Mouse (Mus musculus) ZHBTc4 (cell line): ENCODE data around the gene Tle2.

Experiments
- DNase-seq: peaks from one replicate; pipeline ENCODE4 v3.0.0-alpha.2; 2011; ENCODE audit warnings: low read depth, low spot score

The Tle2 gene

DNA sequence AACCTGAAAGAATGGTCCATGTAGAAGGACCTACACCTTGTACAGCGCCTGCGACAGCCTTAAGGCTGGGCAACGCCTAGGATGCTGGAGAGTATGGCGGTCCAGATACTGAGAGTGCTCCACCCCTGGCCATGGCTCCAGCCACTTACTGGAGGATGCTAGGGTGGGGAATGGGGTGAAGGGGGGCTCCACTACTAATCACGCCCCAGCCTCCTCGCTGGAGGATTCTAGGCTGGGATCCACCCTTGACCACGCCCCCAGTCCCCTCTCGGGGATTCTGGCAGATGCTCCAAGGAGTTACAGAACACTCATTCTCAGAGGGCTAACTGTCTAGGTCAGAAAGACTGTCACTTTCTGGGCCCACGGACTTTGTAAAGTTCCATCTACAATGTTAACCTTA, 1.4 kb upstream of the Tle2 start:
- no peak for DNase-seq

DNA sequence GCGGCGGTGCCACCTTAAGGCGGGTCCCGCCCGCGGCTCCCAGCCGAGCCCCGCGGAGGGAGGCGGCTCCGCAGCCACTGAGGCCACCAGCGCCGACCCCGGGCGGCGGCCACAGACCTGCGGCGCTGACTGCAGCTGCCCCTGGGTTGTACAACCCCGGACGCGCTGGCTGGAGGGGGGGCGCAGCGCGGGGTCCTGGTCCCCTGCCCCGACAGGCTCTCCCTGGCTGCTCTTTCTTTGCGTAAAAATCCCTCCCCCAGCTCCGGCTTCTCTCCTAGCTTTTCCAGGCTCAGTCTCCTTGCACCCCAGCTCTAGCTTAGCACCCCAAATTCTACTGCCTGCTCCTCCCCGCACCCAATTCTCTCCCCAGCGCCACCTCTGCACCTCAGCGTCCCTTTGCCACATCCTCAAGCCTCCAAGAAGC, 859 bp downstream of the Tle2 start:
- no peak for DNase-seq

DNA sequence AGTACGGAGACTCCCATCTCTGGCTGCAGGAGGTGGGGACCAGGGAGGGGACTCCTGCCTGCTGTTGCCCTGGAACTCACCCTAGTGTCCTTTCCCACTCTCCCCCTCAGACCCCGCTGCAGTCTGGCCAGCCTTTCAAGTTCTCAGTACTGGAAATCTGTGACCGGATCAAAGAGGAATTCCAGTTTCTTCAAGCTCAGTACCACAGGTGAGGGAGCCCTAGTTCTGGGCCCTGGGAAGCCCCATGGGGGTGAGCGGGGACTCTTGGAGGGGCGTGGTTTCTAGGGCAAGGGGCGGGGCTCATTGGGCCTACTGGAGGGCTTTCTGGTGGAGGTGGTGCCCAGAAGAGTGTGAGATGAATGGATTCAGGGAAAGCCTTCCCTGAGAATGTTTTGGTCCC, 1.3 kb downstream of the Tle2 start:
- no peak for DNase-seq

DNA sequence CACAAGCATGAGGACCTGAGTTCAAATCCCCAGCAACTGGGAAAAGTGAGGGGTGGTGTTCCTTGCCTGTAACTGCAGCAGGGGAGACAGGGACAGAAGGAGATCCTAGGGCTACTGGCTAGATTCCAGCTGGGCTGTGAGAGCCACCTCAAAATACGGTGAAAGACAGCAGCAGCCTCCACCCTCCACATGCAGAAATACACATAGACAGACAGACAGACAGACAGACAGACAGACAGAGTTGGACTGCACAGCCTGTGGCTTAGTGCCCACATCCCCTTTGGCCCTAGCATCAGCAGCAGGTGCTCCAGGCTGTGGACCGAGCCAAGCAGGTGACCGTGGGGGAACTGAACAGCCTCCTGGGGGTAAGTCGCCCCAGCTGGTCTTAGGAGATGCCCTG, 5.6 kb downstream of the Tle2 start:
- DNase-seq: no peak

DNA sequence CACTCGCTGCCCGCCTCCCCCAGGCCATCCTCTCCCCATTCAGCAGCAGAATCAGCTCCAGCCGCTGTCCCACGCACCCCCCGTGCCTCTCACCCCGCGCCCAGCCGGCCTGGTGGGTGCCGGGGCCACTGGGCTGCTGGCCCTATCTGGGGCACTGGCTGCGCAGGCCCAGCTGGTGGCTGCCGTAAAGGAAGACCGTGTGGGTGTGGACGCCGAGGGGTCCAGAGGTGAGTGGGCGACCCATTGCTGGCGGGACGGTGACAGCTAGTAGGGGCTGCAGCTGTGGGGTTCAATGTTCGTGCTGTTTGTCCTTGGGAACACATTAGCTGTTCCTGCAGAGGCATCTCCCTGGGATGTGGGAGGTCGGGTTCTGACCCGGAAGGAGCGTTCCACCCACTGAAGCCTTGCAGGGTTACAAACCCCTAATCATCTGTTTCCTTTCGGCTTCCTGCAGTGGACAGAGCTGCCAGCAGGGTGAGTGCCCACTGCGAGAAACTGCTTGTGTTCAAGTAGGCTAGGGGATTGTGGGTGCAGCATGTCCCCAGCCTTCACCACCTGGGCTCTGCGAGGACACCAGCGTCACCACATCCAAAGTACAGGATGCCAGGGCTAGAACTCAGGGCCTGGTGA, 6.2 kb downstream of the Tle2 start:
- DNase-seq: no peak

DNA sequence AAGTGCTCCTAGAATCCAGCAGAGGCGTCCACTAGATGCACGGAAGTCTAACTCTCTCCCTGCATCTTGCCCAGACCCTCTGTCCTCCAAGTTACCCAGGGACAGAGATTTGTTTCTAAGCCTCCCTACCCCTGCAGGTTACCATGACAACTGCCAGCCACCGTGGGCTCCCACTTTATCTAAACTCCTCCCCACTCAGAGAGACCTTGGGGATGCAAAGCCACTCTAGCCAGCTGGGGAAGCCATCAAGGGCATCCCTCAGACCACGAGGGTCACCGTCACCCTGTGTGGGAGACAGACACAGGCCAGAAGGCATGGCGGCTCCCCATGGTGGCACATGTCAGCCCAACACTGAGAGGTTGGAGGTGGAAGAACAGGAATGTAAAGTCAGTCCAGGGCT, 9.0 kb downstream of the Tle2 start:
- DNase-seq: no peak

DNA sequence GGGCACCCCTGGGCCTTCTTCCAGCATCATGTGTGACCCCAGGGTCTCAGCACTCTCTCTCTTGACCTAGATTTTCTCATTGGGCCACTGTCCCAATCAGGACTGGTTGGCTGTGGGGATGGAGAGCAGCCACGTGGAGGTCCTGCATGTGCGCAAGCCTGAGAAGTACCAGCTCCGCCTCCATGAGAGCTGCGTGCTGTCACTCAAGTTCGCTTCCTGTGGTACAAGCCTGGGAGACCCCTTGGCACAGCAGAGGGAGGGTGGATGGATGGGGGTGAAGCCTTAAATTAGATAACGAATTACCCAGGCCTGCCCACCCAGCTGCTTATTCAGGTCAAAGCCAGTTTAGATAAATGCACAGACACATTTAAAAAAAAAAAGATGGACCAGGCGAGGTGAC, 14.4 kb downstream of the Tle2 start:
- DNase-seq: no peak

DNA sequence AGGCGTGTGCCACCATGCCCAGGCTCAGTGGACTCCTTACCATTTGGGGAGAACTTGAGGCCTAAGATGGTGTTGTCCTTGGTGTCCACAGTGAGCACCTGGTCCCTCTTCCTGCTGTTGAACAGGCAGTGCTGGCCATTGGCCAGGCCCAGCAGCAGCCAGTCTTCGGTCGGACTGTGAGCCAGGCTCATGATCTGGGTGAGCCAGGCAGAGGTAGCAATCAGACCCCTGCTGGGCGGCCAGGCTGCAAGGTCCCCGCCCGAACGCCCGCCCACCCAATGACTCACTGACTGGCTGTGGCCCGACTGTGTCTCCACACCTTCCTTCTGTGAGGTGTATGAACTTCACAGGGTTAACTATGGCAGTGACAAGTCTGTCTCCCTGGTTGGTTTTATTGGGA, 17.5 kb downstream of the Tle2 start:
- DNase-seq: peak; percentile 66

DNA sequence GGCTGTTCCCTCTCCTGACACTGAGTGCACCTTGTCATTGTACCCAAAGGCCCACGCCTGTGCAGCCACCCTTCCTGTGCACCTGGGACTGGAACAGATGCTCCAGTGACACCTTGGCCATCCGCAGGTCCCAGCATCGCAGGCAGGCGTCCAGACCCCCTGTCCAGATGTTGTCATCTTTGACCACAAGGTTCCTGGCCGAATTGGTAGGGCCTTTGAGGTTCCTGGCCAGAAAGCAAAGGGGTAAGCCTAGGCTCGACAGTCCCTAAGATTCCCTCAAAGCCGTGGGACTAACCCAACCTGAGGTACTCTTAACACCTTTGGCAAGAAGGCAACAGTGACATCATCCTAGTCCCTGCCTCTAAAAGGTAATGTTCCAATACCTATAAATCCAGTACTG, 18.3 kb downstream of the Tle2 start:
- no peak for DNase-seq

DNA sequence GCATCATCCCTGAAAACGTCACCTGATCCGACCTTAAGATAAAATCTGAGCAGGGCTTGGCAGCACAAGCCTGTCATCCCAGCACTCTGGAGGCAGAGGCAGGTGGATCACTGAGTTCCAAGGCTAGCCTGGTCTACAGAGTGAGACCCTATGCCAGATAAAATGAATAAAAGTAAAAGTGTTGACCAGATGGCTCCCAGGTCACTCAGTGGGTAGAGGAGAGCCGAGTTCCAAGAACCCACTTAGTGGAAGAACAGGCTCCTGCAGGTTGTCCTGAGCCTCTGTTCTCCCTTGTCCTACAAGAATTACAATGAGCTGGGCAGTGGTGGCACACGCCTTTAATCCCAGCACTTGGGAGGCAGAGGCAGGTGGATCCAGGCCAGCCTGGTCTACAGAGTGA, 18.9 kb downstream of the Tle2 start:
- no peak for DNase-seq

DNA sequence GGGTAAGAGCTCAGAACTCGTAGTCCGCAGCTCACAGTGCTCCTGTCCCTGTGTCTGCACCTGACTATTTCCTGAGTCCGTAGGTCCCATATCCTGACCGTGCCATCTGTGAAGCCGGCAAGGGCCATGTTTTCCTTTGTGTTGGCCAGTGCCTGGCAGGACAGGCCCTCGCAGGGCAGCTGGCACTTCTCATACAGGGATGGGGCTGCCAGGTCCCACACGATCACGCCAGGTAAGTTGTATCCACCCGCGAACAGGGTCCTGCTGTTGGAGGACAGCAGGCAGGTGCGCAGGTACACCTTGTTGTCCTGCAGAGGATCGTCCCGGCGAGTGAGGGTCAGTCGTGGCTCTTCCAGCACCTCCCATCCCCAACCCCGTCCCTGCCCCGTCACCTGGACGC, 19.6 kb downstream of the Tle2 start:
- no peak for DNase-seq

DNA sequence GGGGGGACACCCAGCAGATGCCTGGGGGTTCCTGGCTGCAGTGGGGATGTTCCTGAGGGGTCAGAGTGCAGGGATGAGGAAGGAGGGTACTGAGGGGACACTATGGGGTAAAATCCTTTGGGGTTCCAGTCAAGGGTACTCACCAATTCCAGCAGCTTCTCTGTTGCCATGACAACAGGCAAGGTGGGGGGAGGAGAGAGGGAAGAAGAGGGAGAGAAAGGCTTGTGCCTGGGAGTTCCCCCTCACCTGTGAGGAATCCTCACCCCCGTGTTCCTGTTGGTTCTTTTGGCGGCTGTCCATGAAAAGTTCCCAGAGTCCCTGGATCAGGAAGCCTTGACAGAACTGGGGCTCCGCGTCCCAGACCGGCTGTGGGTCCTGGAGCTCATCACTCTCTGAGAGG, 21.2 kb downstream of the Tle2 start:
- DNase-seq: no peak

DNA sequence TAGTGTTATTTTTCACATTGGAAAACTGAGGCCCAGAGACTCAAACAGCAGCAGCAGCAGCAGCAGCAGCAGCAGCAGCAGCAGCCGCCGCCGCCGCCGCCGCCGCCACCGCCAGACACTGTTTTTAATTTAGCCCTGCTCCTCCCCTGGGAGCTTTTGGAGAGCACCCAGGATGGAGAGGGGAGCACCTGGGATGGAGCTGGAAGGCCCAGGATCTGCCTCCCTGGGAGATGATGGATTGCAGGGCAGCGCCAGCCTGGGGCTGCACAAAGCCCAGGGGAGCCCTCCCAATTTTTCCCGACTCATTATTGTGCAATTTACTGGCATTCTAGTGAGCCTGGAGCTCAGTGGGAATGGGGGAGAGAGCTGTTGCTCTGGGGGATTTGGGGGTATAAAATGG, 22.2 kb downstream of the Tle2 start:
- no peak for DNase-seq

DNA sequence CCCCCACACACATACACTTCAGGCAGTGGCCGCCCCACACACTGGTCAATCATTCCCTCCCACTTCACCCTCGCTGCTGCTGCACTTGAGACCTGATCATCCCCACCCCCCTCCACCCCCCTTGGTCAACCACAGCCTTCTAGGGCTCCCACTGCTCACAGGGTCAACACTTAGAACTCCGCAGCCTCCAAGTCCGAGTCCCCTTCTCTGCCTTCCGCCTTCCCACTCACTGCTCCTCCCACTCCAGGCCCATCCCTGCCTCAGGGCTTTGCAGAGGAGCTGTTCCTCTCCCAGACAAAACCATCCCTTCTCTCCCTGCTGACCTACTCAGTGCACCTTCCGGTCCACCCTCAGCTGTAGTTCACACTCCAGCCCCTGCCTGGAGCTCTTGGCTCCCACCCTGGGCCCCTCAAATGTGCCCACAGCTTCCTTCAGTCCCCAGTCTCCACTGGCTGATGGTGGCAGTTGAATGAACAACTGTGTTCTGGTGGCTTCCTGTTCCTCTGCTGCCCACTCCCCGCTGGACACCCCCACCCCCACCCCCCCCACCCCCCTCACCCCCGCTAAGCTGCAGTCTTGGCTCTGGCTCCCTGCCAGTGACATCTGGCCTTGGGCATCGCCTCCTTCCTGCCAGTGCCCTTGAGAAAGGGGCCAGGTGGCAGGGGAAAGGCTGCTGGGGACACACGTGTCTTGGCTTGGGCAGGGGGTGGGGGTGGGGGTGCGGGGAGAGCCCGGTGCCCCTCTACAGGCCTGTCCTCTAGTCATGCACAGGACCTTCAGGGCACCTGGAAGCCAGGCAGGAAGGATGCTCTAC, 23.0 kb downstream of the Tle2 start:
- DNase-seq: peak; percentile 62

DNA sequence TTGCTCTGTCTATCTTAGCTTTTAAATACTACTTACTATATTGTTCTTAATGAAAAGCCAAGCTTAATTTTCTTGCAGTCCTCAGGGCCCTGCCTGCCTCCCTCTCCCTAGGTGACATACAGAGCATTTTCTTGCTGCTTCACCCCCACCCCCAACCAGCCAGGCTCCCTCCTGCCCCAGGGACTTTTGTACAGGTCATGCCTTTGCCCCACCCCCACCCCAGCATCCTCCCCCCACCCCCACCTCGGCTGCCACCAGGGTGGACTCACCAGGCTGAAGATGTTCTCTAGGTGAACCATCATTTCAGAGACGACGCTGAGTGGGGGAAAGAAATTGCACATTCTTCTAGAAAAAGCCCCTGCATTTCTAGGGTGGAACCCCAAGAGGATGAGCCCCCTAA, 24.0 kb downstream of the Tle2 start:
- DNase-seq: no peak

DNA sequence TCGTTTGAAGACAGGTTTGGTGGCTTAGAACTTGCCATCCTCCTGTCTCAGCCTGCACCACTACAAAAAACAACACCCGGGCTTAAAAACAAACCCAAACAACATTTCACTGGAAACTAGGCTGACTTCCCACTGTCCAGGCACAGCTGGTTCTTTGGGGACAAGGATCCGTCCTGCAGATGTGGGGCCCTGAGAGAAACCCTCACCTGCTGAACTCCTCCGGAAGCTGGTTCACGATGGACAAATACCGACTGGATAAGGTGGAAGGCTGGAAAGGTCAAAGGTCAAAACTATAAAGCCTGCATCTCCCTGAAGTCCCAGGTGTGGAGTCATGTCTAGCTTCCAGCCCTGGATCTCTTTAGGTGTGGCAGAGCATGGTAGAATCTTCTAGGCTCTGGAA, 24.5 kb downstream of the Tle2 start:
- DNase-seq: no peak

DNA sequence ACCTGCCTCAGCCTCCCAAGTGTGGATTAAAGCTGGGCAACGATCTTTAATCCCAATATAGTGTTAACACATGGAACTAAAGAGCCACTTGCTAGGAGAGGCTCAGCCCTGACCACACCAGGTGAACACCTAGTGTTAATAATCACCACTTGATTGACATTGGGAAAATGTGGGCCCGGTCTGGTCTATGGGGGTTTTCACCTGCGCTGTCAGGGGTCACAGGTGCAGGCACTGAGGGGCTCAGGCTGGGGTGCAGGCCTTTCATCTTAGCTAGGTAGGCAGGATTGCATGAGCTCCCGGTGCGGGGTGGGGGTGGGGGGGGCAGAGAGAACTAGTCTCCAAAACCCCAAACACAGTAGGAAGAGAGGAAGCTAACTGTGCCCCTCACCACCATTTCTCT, 25.3 kb downstream of the Tle2 start:
- DNase-seq: no peak

DNA sequence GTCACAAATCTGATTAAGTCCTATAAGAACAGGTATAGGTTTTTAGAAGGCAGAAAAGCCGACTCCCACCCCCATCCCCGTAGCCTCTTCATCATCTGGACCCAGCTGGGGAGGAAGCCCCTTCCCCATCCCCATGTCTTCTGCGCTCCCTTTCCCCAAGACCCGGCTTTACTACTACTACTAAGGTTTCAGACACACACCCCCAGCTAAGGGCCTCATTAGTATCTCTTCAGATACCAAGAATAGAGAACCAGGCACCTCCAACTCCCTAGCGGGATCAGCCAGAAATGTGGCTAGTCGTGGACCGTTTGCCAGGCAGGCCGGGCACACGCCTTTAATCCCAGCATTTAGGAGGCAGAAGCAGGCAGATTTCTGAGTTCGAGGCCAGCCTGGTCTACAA, 25.7 kb downstream of the Tle2 start:
- DNase-seq: no peak

DNA sequence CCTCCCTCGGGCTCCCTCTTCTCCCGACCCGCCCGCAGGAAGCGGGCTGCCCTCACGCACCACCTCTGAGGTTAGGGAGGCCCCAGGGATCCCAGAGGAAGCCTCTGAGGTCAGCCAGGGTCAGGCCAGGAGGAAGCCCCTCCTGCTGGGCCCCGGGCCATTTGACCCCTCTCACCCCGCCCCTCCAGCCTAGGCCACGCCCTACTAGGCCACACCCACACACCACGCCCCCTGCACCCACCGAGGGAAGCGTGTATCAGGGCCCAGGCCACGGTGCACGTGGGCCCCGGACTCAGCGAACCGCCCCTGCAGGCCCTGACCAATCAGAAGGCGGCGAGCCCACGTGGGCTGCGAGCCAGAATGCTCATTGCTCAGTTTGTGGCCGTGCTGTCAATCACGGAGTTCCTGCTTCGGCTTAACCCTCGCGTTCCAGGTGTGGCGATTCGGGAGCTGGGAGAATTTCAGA, 26.4 kb downstream of the Tle2 start, which contains the start of gene Tle6:
Gene Tle6 (minus strand): TSS at position 336 of the 466 bp plus-strand sequence.
- peak; percentile 100 for DNase-seq

DNA sequence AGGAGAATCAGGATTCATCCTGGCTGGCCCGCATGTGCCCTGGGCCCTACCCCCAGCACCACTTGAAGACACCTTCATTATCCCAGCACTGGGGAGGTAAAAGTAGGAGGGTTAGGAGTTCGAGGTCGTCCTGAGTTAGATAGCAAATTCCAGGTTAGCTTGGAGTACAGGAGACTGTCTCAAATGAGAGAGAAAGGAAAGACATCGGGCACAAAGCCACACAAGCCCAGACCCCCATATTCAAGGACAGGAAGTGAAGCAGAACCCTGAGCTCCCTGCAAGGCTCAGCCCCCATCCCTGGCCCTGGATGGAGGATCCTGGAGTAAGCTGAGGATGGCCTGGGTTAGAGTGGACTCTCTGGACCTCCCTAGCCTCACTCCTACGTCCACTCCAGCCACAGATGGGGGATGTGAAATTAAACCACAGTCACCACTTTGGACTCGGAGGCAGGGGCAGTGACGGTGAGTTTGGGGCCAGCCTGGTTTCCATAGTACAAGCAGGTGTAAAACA, 27.1 kb downstream of the Tle2 start:
- DNase-seq: no peak

DNA sequence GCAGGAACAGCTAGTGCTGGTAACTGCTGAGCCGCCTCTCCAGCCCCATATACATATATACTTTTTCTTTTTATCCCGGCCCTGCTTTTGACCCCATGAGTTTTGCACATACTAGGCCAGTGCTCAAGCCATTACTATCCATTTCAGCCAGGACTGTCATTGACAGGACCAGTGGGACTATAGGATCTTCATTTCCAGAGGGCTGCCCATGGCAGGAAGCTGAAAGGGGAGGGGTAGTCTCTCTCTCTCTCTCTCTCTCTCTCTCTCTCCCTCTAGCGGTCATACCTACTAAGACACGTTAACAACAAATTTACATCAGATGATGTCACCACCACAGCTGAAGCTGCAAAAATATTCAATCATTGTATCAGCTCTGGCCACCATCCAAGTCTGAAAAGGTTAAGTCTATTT, 28.4 kb downstream of the Tle2 start:
- DNase-seq: peak; percentile 76

DNA sequence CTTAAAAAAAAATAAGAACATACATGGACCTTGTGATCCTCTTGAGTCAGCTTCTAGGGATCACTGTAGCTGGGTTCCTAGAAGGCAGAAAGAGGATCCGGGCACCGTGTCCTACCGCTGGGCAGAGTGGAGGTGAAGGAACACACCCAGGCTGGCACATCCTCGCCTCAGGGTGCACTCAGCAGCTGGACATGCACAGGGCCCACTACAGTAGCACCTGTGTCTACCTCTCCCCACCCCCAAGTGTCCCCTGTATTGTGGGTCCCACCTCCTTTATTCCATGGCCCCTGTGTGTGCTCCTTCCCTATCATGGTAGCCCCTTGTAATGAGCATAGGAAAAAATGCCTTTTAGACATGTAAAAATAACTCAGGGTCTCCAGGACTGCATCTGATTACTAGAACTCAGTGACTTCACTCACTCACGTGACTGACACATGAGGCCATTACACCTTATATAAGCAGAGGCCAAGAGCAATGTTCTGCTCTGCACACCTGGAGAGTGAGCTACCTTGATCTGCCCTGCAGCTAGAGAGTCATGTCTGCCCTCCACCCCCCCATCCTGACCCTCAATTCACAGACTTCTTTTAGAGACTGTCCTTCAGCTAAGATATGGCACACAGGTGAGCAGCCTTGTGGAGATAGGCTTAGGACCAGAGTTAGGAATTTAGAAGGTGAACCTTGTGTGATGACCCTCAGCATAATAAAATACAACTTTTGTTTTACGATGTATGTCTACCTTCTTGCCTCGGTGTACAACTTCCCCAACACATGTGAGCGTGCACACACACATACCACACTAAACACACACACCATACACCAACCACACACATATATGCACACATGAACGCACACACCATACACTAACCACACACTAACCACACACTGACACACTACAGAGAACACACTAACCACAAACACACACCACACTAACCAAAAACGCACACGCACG, 29.9 kb downstream of the Tle2 start:
- no peak for DNase-seq
